Mouse (Mus musculus) liver, adult 2 months (tissue): ENCODE data around the gene Lrrc23.

Experiments
- CTCF ChIP-seq: fragments of 200-500 bp; IDR thresholded peaks from 2 replicates; pipeline ENCODE4 v1.5.1; 2011; ENCODE audit warnings: low read depth, low read length, control low read depth
- POLR2A ChIP-seq: fragments of 200-500 bp; IDR thresholded peaks from 2 replicates; pipeline ENCODE4 v1.6.1; 2011; ENCODE audit warnings: low read length, control low read depth; ENCODE audit not compliant: insufficient read depth; ENCODE audit errors: extremely low read depth

GRCm38 (mm10) chr6:124746654-124747632 is 32.6 kb downstream of the Lrrc23 start:
- TF ChIP-seq POLR2A (no peak), CTCF (no peak)
